Mouse (Mus musculus) thymus, adult 2 months (tissue): ENCODE results near the gene Ankrd60.

Experiments
- CTCF ChIP-seq: fragments of 200-500 bp; IDR thresholded peaks from 2 replicates; pipeline ENCODE4 v1.5.1; 2012; ENCODE audit warnings: mild to moderate bottlenecking, control low read depth, low read length, moderate library complexity, borderline replicate concordance; ENCODE audit not compliant: control insufficient read depth, poor library complexity, insufficient read depth; ENCODE audit errors: extremely low read depth
- POLR2A ChIP-seq: fragments of 200-500 bp; IDR thresholded peaks from 2 replicates; pipeline ENCODE4 v1.6.1; 2012; ENCODE audit warnings: mild to moderate bottlenecking, low read length, control low read depth, moderate library complexity; ENCODE audit not compliant: control insufficient read depth, poor library complexity, insufficient read depth; ENCODE audit errors: extremely low read depth

- TF ChIP-seq CTCF (no peak), POLR2A (no peak)
Observed at GRCm38 (mm10) chr2:173584361-173584760, 6.2 kb upstream of the Ankrd60 start.
